Mouse (Mus musculus): ENCODE measurements around the gene Mcpt8.
"Not testable (repeated sequence)": the region's sequence is repeated elsewhere in the genome, so short reads cannot be mapped to it uniquely, and the experiment has no call there.

- TF ChIP-seq EP300 (IDR thresholded peaks at IDR 0.05; ENCODE audit: insufficient read depth, low read depth, low read length); POLR2A (IDR thresholded peaks at IDR 0.05; ENCODE audit: insufficient read depth, low read length): not testable (repeated sequence)
These were observed 48.6 kb upstream of the Mcpt8 start for GRCm38 (mm10) chr14:56133675-56134074.
